Mouse (Mus musculus): ENCODE measurements around the gene Mogat2.

The Mogat2 gene

GRCm38 (mm10) chr7:99234916-99235315 lies 3.5 kb downstream of the Mogat2 start:
- no peak for DNase-seq

GRCm38 (mm10) chr7:99232571-99232970 lies 5.8 kb downstream of the Mogat2 start:
- DNase-seq = no peak

- no peak for DNase-seq
These were observed 8.2 kb downstream of the Mogat2 start for GRCm38 (mm10) chr7:99230061-99230747.

GRCm38 (mm10) chr7:99229411-99229810 lies 9.0 kb downstream of the Mogat2 start:
- peak; percentile 64 for DNase-seq

GRCm38 (mm10) chr7:99228825-99229224 lies 9.6 kb downstream of the Mogat2 start:
- no peak for DNase-seq

GRCm38 (mm10) chr7:99227267-99227666 lies 11.2 kb downstream of the Mogat2 start:
- DNase-seq = no peak

GRCm38 (mm10) chr7:99226662-99227061 lies 11.8 kb downstream of the Mogat2 start:
- no peak for DNase-seq

GRCm38 (mm10) chr7:99225421-99225820 lies 13.0 kb downstream of the Mogat2 start:
- DNase-seq = no peak

GRCm38 (mm10) chr7:99224648-99225190 lies 13.7 kb downstream of the Mogat2 start:
- DNase-seq = no peak

GRCm38 (mm10) chr7:99224225-99224624 lies 14.2 kb downstream of the Mogat2 start:
- no peak for DNase-seq

- DNase-seq = peak; percentile 67
These were observed 20.9 kb downstream of the Mogat2 start for GRCm38 (mm10) chr7:99217338-99218074.

- DNase-seq = no peak
These were observed 23.0 kb downstream of the Mogat2 start for GRCm38 (mm10) chr7:99215347-99215855.

- no peak for DNase-seq
These were observed 23.7 kb downstream of the Mogat2 start for GRCm38 (mm10) chr7:99214621-99215185.

GRCm38 (mm10) chr7:99213686-99214085 lies 24.7 kb downstream of the Mogat2 start:
- no peak for DNase-seq

GRCm38 (mm10) chr7:99213056-99213455 lies 25.4 kb downstream of the Mogat2 start:
- DNase-seq = no peak

GRCm38 (mm10) chr7:99208704-99209103 lies 29.7 kb downstream of the Mogat2 start:
- no peak for DNase-seq

- DNase-seq = no peak
These were observed 32.1 kb downstream of the Mogat2 start for GRCm38 (mm10) chr7:99206364-99206763.

GRCm38 (mm10) chr7:99202163-99202562 lies 36.3 kb downstream of the Mogat2 start:
- no peak for DNase-seq

GRCm38 (mm10) chr7:99200290-99200689 lies 38.1 kb downstream of the Mogat2 start:
- no peak for DNase-seq

GRCm38 (mm10) chr7:99199451-99200175 lies 38.8 kb downstream of the Mogat2 start:
- DNase-seq = no peak

GRCm38 (mm10) chr7:99198811-99199210 lies 39.6 kb downstream of the Mogat2 start:
- DNase-seq = no peak

- DNase-seq = no peak
These were observed 43.9 kb downstream of the Mogat2 start for GRCm38 (mm10) chr7:99194511-99194910.

GRCm38 (mm10) chr7:99193926-99194325 lies 44.5 kb downstream of the Mogat2 start:
- no peak for DNase-seq
